Mouse (Mus musculus): ENCODE data around the gene Gatad2b. TPM values are rescaled to one million over a fixed set of nuclear protein-coding genes. Genes with fewer than 3 reads are reported as not detected.
A peak's percentile ranks its signal among the peaks of the same experiment; 100 is the strongest.

Gene Gatad2b
- polyA plus RNA-seq, 1 experiment from 2014 or later: 19.4 TPM

GRCm38 (mm10) chr3:90374368-90374767, 81.4 kb downstream of the Gatad2b start:
- Histone ChIP-seq H3K27ac (no peak overlapping the region), H3K27me3 (no peaks in the 10 kb centered on the region), H3K4me2 (replicated peaks) (no peak overlapping the region), H3K4me1 (0 out of 2 replicates have a peak, but pooled peaks cover 3% of the 10 kb centered on the region), H3K36me3 (no peaks in the 10 kb centered on the region), H3K9me3 (no peaks in the 10 kb centered on the region), H3K4me3 (no peak overlapping the region), H3K9ac (0 out of 2 replicates have a peak overlapping the region, but pooled peaks have one; percentile 19)
- ATAC-seq (ENCODE audit: low FRiP score, low read depth): no peak
- WGBS: 75% methylated on average over 4 of the region's 4 CpGs

- Histone ChIP-seq H3K27me3 (no peaks in the 10 kb centered on the region), H3K4me3 (no peak overlapping the region), H3K4me1 (0 out of 2 replicates have a peak, but pooled peaks cover 3% of the 10 kb centered on the region), H3K9ac (no peak overlapping the region), H3K9me3 (no peaks in the 10 kb centered on the region), H3K27ac (no peak overlapping the region), H3K36me3 (no peaks in the 10 kb centered on the region), H3K4me2 (replicated peaks) (no peak overlapping the region)
- no peak for ATAC-seq (ENCODE audit: low FRiP score, low read depth)
- 69% methylated on average over 3 of the region's 3 CpGs for WGBS
Measured at GRCm38 (mm10) chr3:90375562-90376246, 82.7 kb downstream of the Gatad2b start.

DNA sequence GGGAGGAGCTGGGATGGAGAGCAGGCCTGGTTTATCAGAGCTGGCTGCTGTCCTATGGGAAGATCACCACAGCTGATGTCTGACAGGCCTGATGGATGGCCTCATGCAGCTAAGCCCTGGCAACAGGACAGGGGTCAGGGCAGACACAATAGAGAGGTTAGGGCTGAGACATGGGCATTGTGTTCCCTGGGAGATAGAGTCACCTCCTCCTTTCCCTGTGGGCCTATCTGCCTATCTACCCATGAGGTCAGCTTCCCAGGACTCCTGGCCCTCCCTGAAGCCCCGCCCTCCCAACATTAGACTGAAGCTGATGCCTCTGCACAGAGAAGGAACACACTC, 83.2 kb downstream of the Gatad2b start:
- Histone ChIP-seq H3K9ac (no peak overlapping the region), H3K4me1 (0 out of 2 replicates have a peak, but pooled peaks cover 3% of the 10 kb centered on the region), H3K27me3 (no peaks in the 10 kb centered on the region), H3K4me2 (replicated peaks) (no peak overlapping the region), H3K9me3 (no peaks in the 10 kb centered on the region), H3K36me3 (no peaks in the 10 kb centered on the region), H3K4me3 (no peak overlapping the region), H3K27ac (no peak overlapping the region)
- ATAC-seq (ENCODE audit: low FRiP score, low read depth): no peak
- 82% methylated on average over 1 of the region's 1 CpGs for WGBS

DNA sequence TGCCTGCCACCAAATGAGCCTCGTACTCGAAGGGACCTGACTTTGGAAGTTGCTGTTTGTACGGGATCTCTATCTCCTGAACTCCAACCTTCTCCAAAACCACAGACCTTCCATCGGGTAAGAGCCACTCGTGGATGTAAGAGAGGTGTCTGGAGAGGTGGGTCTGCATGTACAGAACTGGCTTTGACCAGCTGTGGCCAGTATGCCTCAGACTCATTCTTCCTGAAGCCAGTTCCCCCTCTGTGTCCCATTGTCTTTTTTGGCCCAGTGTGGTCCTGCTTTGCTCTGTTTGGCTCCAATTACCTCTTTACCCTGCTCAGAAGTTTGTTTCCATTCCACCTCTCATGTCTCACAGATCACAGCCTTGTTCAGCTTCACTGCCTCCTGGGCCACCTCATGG, 85.5 kb downstream of the Gatad2b start:
- Histone ChIP-seq H3K9me3 (no peaks in the 10 kb centered on the region), H3K4me2 (replicated peaks) (no peak overlapping the region), H3K4me3 (no peak overlapping the region), H3K27ac (no peak overlapping the region), H3K27me3 (no peaks in the 10 kb centered on the region), H3K36me3 (no peaks in the 10 kb centered on the region), H3K9ac (no peak overlapping the region), H3K4me1 (0 out of 2 replicates have a peak, but pooled peaks cover 3% of the 10 kb centered on the region)
- 89% methylated on average over 5 of the region's 5 CpGs for WGBS
- no peak for ATAC-seq (ENCODE audit: low FRiP score, low read depth)

- Histone ChIP-seq H3K4me3 (no peak overlapping the region), H3K4me1 (peaks cover under 1% of the 10 kb centered on the region), H3K9ac (no peak overlapping the region), H3K4me2 (replicated peaks) (no peak overlapping the region), H3K27ac (no peak overlapping the region), H3K9me3 (no peaks in the 10 kb centered on the region), H3K27me3 (no peaks in the 10 kb centered on the region), H3K36me3 (peaks cover 28% of the 10 kb centered on the region)
- no peak for ATAC-seq (ENCODE audit: low FRiP score, low read depth)
- WGBS: 76% methylated on average over 11 of the region's 11 CpGs
Measured at GRCm38 (mm10) chr3:90381727-90382126, 88.7 kb downstream of the Gatad2b start.

DNA sequence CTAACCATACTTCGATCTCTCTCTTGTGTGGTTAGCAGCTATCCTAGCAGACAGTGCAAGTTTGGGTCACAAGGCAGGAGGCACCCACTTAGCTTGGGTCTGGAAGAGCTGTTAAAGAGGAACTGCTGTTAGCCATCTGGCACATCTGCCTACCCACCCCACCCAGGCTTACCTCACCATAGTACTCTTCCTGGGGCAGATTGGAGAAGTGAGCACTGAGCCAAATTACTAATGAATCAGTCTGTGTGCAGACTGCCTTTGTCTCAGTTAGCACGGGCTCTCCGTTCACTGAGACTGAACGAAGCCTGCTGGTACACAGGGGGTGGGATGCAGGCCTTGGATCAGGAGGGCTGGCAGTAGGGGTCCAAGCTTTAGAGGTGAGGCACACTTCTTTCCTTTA, 90.7 kb downstream of the Gatad2b start:
- Histone ChIP-seq H3K36me3 (peaks cover 32% of the 10 kb centered on the region), H3K9me3 (no peaks in the 10 kb centered on the region), H3K4me1 (peaks cover 20% of the 10 kb centered on the region), H3K4me2 (replicated peaks) (no peak overlapping the region), H3K4me3 (no peak overlapping the region), H3K27me3 (no peaks in the 10 kb centered on the region), H3K27ac (no peak overlapping the region), H3K9ac (no peak overlapping the region)
- ATAC-seq (ENCODE audit: low FRiP score, low read depth): no peak
- WGBS: 90% methylated on average over 4 of the region's 4 CpGs

DNA sequence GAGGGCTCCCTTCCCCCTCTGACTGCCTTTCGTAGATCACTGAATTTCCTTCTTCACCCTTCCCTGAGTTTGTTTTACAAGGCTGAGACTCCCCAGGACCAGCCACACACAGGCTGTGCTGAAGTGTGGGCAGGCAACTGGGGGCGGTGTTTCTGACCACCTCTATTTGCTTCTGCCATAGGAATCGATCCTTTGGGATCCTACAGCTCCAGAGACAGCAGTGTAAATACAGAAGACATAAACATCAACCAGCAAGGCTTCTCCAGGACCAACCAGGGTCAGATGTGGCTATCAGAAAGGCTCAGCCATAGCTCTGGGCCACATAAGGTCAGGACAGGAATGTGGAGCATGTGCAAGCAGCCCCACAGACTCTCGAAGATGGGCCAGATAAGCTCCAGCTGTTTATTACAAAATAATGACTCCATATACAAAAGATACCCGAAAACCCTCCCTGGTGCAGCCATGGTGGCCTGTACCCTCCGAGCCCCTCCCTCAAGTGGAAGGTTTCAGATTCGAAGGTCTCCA, 91.9 kb downstream of the Gatad2b start:
- Histone ChIP-seq H3K4me3 (no peak overlapping the region), H3K4me1 (peaks cover 25% of the 10 kb centered on the region), H3K9ac (no peak overlapping the region), H3K4me2 (replicated peaks) (no peak overlapping the region), H3K36me3 (peaks cover 32% of the 10 kb centered on the region), H3K27ac (no peak overlapping the region), H3K9me3 (no peaks in the 10 kb centered on the region), H3K27me3 (no peaks in the 10 kb centered on the region)
- ATAC-seq (ENCODE audit: low FRiP score, low read depth): no peak
- 69% methylated on average over 7 of the region's 7 CpGs for WGBS

GRCm38 (mm10) chr3:90386817-90387216, 93.8 kb downstream of the Gatad2b start:
- H3K4me3 ChIP-seq: no peak overlapping the region
- no peaks in the 10 kb centered on the region for H3K27me3 ChIP-seq
- peak overlapping the region; percentile 90 for H3K4me2 ChIP-seq (replicated peaks)
- H3K9ac ChIP-seq: peak overlapping the region; percentile 89; the same call in 1 of the 2 replicates
- H3K27ac ChIP-seq: no peak overlapping the region
- peaks cover 40% of the 10 kb centered on the region for H3K36me3 ChIP-seq
- WGBS: 93% methylated on average over 10 of the region's 10 CpGs
- peaks cover 41% of the 10 kb centered on the region for H3K4me1 ChIP-seq
- no peak for ATAC-seq (ENCODE audit: low FRiP score, low read depth)
- no peaks in the 10 kb centered on the region for H3K9me3 ChIP-seq

- Histone ChIP-seq H3K9me3 (no peaks in the 10 kb centered on the region), H3K27ac (no peak overlapping the region; the same call in 1 of the 2 replicates), H3K4me3 (peak overlapping the region; percentile 77), H3K4me2 (replicated peaks) (peak overlapping the region; percentile 90), H3K27me3 (no peaks in the 10 kb centered on the region), H3K4me1 (peaks cover 41% of the 10 kb centered on the region), H3K9ac (peak overlapping the region; percentile 89; the same call in 1 of the 2 replicates), H3K36me3 (peaks cover 46% of the 10 kb centered on the region)
- WGBS: 60% methylated on average over 11 of the region's 11 CpGs
- no peak for ATAC-seq (ENCODE audit: low FRiP score, low read depth)
Measured at GRCm38 (mm10) chr3:90387483-90387882, 94.5 kb downstream of the Gatad2b start.

DNA sequence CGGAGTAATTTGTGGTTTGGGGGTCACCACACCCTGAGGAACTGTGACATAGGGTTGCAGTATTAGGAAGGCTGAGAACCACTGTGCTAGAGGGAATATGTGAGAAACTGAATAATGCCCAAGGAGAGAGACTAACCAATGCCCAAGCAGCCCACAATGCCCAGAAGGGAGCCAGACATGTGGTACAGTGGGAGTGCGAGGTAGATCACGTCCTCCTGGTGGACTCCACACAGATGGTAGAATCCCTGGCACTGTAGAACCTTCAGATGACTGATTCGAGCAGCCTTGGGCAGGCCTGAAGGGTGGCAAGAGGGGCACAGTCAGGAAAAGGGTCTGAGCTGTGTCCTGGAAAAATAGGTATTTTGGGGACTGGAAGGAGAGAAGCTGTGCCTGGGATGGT, 95.2 kb downstream of the Gatad2b start:
- no peak for ATAC-seq (ENCODE audit: low FRiP score, low read depth)
- Histone ChIP-seq H3K4me2 (replicated peaks) (peak overlapping the region; percentile 90), H3K27me3 (no peaks in the 10 kb centered on the region), H3K9me3 (no peaks in the 10 kb centered on the region), H3K4me3 (peak overlapping the region; percentile 77), H3K9ac (peak overlapping the region; percentile 89), H3K27ac (no peak overlapping the region), H3K36me3 (peaks cover 53% of the 10 kb centered on the region), H3K4me1 (peaks cover 41% of the 10 kb centered on the region)
- 72% methylated on average over 4 of the region's 4 CpGs for WGBS

DNA sequence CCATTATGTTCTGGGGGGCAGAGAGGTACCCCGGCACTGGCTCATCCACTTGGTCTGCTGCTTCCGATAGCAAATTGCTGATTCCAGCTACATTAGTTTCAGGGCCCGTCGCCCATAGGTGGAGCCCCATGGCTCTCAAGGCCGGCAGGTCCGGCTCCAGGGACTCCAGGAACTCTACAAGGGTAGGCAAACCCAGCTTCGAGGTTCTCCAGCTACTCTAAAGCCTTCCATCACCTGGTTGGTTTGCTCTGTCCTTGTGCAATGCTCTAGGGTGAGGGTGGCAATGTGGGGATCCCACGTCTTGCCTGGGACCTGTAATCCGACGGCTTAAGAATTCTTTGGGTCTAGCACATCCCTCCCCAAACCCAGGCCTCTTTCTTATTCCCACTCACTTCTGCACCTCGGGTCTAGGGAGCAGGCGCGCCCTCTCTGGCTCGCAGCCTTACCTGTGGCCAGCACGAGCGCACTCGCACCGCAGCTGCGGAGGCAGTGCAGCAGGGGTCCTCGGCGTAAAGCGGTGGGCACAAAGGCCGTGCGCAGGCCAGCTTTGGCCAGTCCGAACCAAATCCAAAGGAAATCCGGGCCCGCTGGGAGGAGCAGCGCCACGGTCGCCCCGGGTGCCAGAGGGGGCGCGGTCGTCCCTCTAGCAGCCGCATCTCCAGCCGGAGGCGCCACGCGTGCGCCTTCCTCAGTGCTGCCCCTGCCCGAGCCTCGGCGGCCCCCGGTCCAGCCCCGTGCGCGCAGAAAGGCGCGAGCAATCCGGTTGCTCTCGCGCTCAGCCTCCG, 95.9 kb downstream of the Gatad2b start:
- H3K4me2 ChIP-seq (replicated peaks): peak overlapping the region; percentile 90

More for the DNA sequence above, 95.9 kb downstream of the Gatad2b start:
- Histone ChIP-seq H3K4me1 (peaks cover 41% of the 10 kb centered on the region), H3K27me3 (no peaks in the 10 kb centered on the region), H3K9ac (peak overlapping the region; percentile 89), H3K36me3 (peaks cover 58% of the 10 kb centered on the region), H3K9me3 (no peaks in the 10 kb centered on the region), H3K4me3 (peak overlapping the region; percentile 77), H3K27ac (peak overlapping the region; percentile 98)
- WGBS: 3% methylated on average over 53 of the region's 53 CpGs
- ATAC-seq (ENCODE audit: low FRiP score, low read depth): peak; percentile 64
